Mouse (Mus musculus): Measurements from ENCODE around the gene Rps15.

Rps15 gene

GRCm38 (mm10) chr10:80342749-80343424 lies 50.6 kb downstream of the Rps15 start:
- peak in 1 of 2 experiments; percentile 34 for DNase-seq

GRCm38 (mm10) chr10:80343425-80343895 lies 51.2 kb downstream of the Rps15 start:
- no peak for DNase-seq
